Mouse (Mus musculus) brain, embryonic 14.5 days (tissue): ENCODE data around the gene Tef.

ENCODE experiments used
- CTCF ChIP-seq: fragments of 200-500 bp; IDR thresholded peaks from 2 replicates; pipeline ENCODE4 v1.5.1; 2012; ENCODE audit warnings: inconsistent platforms, mild to moderate bottlenecking, moderate library complexity, borderline replicate concordance; ENCODE audit not compliant: insufficient read depth, insufficient read length; ENCODE audit errors: extremely low read depth
- POLR2A ChIP-seq: fragments of 200-500 bp; IDR thresholded peaks from 2 replicates; pipeline ENCODE4 v1.6.1; 2012; ENCODE audit warnings: mild to moderate bottlenecking, inconsistent platforms, borderline replicate concordance; ENCODE audit not compliant: poor library complexity, insufficient read depth, insufficient read length, severe bottlenecking; ENCODE audit errors: extremely low read depth

- TF ChIP-seq CTCF (no peak), POLR2A (no peak)
Observed at GRCm38 (mm10) chr15:81760361-81761079, 41.7 kb upstream of the Tef start.
